22 mouse cellular contexts compared by ENCODE assay signal in the genomic region with DNA sequence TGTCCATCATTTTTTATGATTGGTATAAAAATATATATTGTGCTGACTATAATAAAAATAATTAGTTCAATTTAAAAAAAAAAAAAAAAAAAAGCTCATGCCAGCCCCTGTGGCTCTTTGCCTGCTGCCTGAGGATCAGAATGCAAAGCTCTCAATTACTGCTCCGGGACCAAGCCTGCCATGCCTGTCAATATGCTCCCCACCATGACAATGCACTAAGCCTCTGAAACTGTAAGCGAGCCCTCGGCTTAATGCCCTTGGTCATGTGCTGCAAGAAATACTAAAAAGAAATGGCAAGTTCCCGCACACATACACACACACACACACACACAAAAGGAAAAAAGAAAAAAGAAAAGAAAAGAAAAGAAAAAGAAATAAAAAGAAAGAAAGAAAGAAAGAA.
DNase-seq lines count a peak whose midpoint lies in the region; ATAC-seq and TF ChIP-seq lines count a peak whose summit lies in the region.
"Had no signal": no experiment of that assay in that cellular context is flagged by ENCODE, and none has a peak within 500 bp of the region (broad histone marks: within the 10 kb centered on the region; RNA-seq: fewer than 3 reads in every experiment).

No protein-coding gene starts in this region.

- H3K9ac ChIP-seq in heart, embryonic 11.5 days (ENCODE audit: low read depth, low read length) = no peak overlapping the region
- no peak overlapping the region for H3K9ac ChIP-seq in midbrain, embryonic 12.5 days (replicated peaks)
- H3K9ac ChIP-seq: forebrain, embryonic 13.5 days; heart, embryonic 15.5 days; hindbrain, embryonic 15.5 days had no signal

- TF ChIP-seq POLR2A in brain, embryonic 14.5 days (IDR thresholded peaks at IDR 0.05; ENCODE audit: borderline replicate concordance, extremely low read depth, insufficient read depth, insufficient read length, poor library complexity, severe bottlenecking) = no peak

- H3K27me3 ChIP-seq in heart, embryonic 11.5 days (ENCODE audit: control insufficient read depth, insufficient read depth, low read length) = no peaks in the 10 kb centered on the region
- no peaks in the 10 kb centered on the region; the same call in 1 of the 2 replicates for H3K27me3 ChIP-seq in midbrain, embryonic 12.5 days
- H3K27me3 ChIP-seq in midbrain, embryonic 10.5 days (ENCODE audit: low read depth, poor library complexity, severe bottlenecking) = no peaks in the 10 kb centered on the region
- H3K27me3 ChIP-seq: forebrain, embryonic 13.5 days; heart, embryonic 15.5 days; hindbrain, embryonic 15.5 days had no signal

- WGBS in heart, embryonic 11.5 days (ENCODE audit: insufficient replicate concordance) = 69% methylated on average over 4 of the region's 4 CpGs
- 8% methylated on average over 4 of the region's 4 CpGs for WGBS in midbrain, embryonic 12.5 days
- WGBS in midbrain, embryonic 10.5 days = 35% methylated on average over 4 of the region's 4 CpGs

- no peaks in the 10 kb centered on the region for H3K36me3 ChIP-seq in heart, embryonic 11.5 days (ENCODE audit: control insufficient read depth, insufficient read depth, low read length)
- H3K36me3 ChIP-seq in midbrain, embryonic 12.5 days = no peaks in the 10 kb centered on the region
- no peaks in the 10 kb centered on the region for H3K36me3 ChIP-seq in midbrain, embryonic 10.5 days
- H3K36me3 ChIP-seq: G1E; heart, embryonic 10.5 days; heart, embryonic 15.5 days; hindbrain, embryonic 15.5 days had no signal

- no peak overlapping the region for H3K4me2 ChIP-seq in heart, embryonic 11.5 days
- H3K4me2 ChIP-seq in midbrain, embryonic 12.5 days (replicated peaks) = no peak overlapping the region
- H3K4me2 ChIP-seq: forebrain, embryonic 13.5 days; heart, embryonic 15.5 days; hindbrain, embryonic 15.5 days had no signal

- no peaks in the 10 kb centered on the region for H3K9me3 ChIP-seq in heart, embryonic 11.5 days (replicated peaks; ENCODE audit: control insufficient read depth, low read length)
- H3K9me3 ChIP-seq in midbrain, embryonic 12.5 days = no peaks in the 10 kb centered on the region
- H3K9me3 ChIP-seq in midbrain, embryonic 10.5 days (replicated peaks) = no peaks in the 10 kb centered on the region
- H3K9me3 ChIP-seq: forebrain, embryonic 13.5 days; G1E; heart, embryonic 10.5 days; heart, embryonic 15.5 days; hindbrain, embryonic 15.5 days had no signal

- H3K4me1 ChIP-seq in heart, embryonic 11.5 days (ENCODE audit: control insufficient read depth, insufficient read depth, low read length) = peaks cover 7% of the 10 kb centered on the region; the same call in 1 of the 2 replicates
- 0 out of 2 replicates have a peak, but pooled peaks cover 11% of the 10 kb centered on the region for H3K4me1 ChIP-seq in midbrain, embryonic 12.5 days
- peaks cover 7% of the 10 kb centered on the region; the same call in 1 of the 2 replicates for H3K4me1 ChIP-seq in midbrain, embryonic 10.5 days

- no peak for TF ChIP-seq CTCF in brain, embryonic 14.5 days (IDR thresholded peaks at IDR 0.05; ENCODE audit: borderline replicate concordance, extremely low read depth, insufficient read depth, insufficient read length)

- DNase-seq in embryo, embryonic 10.5 days (ENCODE audit: low spot score) = peak; percentile 22
- no peak for DNase-seq in embryo, embryonic 9.5 days (ENCODE audit: extremely low spot score)
- peak; percentile 2 for DNase-seq in heart, adult 11 months
- DNase-seq in midbrain, embryonic 10.5 days (ENCODE audit: low spot score) = no peak
- DNase-seq in brain, embryonic 14.5 days (ENCODE audit: low read depth) = peak; percentile 82
- DNase-seq: adrenal gland, adult 8-10 months; adrenal gland, postnatal 36 days; B cell, adult 2 months; cerebellum, adult 11 months; cerebellum, adult 8-10 months; cerebellum, postnatal 14 days; gastrocnemius, postnatal 36 days; heart, adult 18-20 months; heart, postnatal 14 days had no signal

- no peak for ATAC-seq in heart, embryonic 11.5 days (replicated peaks; ENCODE audit: insufficient number of reproducible peaks, low FRiP score, low TSS enrichment)
- ATAC-seq in midbrain, embryonic 12.5 days (ENCODE audit: low FRiP score, low read depth) = peak; percentile 88
- ATAC-seq: CD4-positive, CD25-positive, alpha-beta regulatory T cell, adult 4 months; forebrain, embryonic 13.5 days had no signal

- H3K27ac ChIP-seq in heart, embryonic 11.5 days (ENCODE audit: low read depth, low read length) = no peak overlapping the region
- H3K27ac ChIP-seq in midbrain, embryonic 12.5 days (replicated peaks) = no peak overlapping the region
- H3K27ac ChIP-seq in midbrain, embryonic 10.5 days (replicated peaks) = no peak overlapping the region
- H3K27ac ChIP-seq: forebrain, embryonic 13.5 days; heart, embryonic 10.5 days; heart, embryonic 15.5 days; hindbrain, embryonic 15.5 days had no signal

- H3K4me3 ChIP-seq in heart, embryonic 11.5 days (ENCODE audit: low read depth, low read length) = no peak overlapping the region
- no peak overlapping the region for H3K4me3 ChIP-seq in midbrain, embryonic 12.5 days
- H3K4me3 ChIP-seq in midbrain, embryonic 10.5 days = no peak overlapping the region
- H3K4me3 ChIP-seq: forebrain, embryonic 13.5 days; heart, embryonic 10.5 days; heart, embryonic 15.5 days; hindbrain, embryonic 15.5 days had no signal

Comparison
In these comparisons a context has a peak if more than half of its experiments do, and no peak if none do; other contexts are left out.
1. DNase-seq: peak in embryo, embryonic 10.5 days (single experiment), heart, adult 11 months (single experiment) and brain, embryonic 14.5 days (single experiment); none in embryo, embryonic 9.5 days (single experiment) and midbrain, embryonic 10.5 days (single experiment).